Mouse (Mus musculus) right cerebral cortex, postnatal 25 days (tissue): ENCODE measurements at regions not wholly inside any gene's neighbourhood (a gene's known extent, or its start where the extent isn't known, plus 50 kb on each side); places are given as distances from the start of the nearest gene placed in this dataset.
"Not testable (repeated sequence)": the region's sequence is repeated elsewhere in the genome, so short reads cannot be mapped to it uniquely, and the experiment has no call there.

ENCODE experiments used
- DNase-seq: peaks from one replicate; pipeline ENCODE4 v3.0.0; 2022

DNA sequence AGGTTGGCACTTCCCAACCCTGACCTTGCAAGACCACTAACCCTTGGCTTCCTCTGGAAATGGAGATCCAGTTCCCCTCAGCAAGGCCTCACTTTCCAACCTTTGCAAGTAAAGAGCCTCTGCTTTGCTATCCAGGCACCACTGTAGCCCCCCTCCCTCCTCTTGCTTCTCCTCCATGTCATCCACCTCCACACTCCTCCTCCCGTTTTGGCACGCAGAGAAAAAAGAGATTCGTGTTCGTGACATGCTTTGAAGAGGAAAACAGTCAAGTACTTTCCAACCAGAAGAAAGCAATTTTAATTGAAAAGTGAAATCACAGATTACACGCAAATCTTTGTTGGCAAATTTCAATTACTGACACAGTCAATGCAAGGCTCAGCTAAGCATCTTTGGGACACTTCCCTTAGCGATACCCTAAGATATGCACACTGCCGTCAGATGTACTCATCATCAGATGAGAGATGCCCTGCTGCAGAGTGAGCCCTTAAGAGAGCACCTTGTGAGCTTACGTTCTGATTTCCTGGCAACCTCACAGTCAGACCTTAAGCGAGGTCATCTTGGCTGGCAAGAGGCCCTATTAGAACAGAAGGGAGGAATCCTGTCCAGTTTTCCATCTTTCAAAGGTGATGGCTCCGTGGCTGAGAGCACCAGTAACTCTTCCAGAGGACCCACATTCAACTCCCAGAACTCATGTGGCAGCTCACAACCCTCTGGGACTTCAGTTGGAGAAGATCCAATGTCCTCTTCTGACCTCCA is 208.5 kb upstream of the Zfp703 start:
- DNase-seq, result no peak

- DNase-seq, result no peak
These were observed 206.7 kb upstream of the Zfp703 start for GRCm38 (mm10) chr8:26770424-26770886.

- no peak for DNase-seq
These were observed 198.1 kb upstream of the Zfp703 start for GRCm38 (mm10) chr8:26778917-26779537.

DNA sequence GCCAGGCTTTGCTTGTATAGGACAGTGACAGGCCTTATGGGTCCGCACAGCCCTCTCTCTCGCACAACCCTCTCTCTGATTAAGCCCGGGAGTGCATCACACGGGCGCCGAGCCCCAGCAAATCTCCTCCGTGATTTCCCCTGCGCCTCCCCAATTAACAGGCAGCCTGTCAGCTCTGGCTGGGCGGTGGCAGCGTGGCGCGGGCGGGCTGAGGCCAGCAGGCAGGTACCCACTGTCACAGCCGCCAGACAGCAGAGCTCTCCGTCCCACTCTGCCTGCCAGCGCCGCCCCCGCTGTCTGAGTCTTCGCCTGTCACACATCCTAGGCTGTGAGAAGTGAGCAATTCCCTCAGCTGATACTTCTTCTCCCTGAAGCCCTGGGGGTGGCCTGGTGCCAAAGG is 196.6 kb upstream of the Zfp703 start:
- peak; percentile 79 for DNase-seq

DNA sequence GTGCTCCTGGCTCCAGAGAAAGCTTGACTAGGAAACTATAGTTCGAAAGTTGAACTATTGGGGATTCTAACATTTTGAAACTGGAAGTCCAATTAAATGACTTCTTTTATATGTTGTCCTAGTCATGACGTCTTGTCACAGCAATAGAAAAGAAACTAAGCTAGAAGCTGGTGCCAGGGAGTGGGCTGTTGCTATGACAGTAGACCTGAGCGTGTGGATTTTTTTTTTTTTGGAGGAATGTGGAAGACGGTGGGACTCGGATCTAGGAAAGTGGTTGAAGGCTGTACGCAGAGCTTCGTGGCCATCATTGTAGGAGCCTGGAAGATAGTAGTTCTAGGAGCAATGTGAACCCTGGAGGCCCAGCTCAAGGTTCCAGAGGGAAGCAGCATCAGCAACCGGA is 194.2 kb upstream of the Zfp703 start:
- DNase-seq, result not testable (repeated sequence)

- DNase-seq, result no peak
These were observed 192.7 kb upstream of the Zfp703 start for GRCm38 (mm10) chr8:26784381-26784780.

DNA sequence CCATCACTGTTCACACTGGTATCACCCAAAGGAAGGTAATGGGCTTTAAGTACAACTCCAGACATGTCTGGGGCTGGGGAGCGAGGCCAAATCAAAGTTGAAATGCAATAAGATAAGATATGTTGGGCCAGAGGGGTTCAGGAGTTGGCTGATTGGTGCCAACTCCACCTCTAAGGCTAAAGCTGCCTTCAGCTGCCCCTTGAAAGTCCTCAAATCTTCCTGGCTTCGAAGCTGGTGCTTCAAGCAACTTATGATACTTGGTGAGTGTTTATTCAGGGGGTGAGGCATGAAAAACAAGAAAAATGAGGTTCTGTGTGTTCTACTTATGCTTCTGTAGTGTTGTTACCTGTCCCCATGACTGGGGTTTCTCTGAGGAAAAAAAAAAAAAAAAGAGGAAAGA is 185.3 kb upstream of the Zfp703 start:
- DNase-seq, result no peak

DNA sequence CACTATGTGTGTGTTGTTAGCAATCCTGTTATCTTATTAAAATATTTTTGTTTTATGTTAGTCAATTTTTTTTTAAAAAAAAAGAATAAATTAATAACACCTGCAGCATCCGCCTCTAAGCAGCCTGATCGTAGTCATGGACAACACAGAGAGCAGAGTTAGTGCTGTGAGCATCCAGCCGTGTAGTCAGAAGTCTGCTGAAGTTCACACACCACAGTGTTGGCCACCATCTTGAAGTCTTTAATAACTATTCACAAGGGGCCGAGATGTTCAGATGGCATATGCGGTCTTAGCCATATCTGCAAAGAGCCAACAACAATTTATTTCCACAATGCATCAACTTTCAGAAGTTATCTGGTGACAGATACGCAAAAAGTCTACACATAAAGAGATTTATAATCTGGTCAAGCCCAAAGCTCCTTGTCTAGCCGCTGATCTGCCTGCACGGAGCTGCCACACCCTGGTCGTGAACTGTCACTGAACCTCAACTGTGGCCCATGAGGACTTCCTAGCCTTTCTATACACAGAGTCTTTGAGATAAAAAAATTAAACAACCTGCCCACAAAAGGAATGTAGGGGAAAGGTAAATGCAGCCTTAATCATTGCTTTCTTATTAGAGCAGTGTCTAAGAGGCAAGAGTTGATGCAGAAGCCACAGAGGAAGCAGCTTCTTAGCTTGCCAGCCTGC is 183.4 kb upstream of the Zfp703 start:
- no peak for DNase-seq

GRCm38 (mm10) chr8:26794411-26794810 is 182.7 kb upstream of the Zfp703 start:
- DNase-seq, result no peak

GRCm38 (mm10) chr8:26795616-26796015 is 181.5 kb upstream of the Zfp703 start:
- no peak for DNase-seq

DNA sequence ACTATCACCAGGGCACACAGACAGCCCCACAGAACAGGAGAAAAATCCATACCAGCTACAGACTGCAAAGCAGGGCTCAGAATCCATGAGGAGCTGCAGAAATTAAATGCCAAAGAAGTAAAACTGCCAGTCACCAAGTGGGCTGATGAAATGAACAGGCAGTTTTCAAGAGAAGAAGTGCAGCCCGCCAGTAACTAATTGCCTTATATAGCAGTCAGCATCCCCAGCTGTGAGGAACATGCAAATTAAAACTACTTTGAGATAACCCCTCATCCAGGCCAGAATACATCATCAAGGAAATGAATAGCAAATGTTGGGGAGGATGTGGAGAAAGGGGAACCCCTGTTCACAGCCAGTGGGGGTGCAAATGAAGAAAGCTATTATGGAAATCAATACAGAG is 177.3 kb upstream of the Zfp703 start:
- DNase-seq, result no peak

- DNase-seq, result no peak
These were observed 173.0 kb upstream of the Zfp703 start for GRCm38 (mm10) chr8:26804089-26804488.

DNA sequence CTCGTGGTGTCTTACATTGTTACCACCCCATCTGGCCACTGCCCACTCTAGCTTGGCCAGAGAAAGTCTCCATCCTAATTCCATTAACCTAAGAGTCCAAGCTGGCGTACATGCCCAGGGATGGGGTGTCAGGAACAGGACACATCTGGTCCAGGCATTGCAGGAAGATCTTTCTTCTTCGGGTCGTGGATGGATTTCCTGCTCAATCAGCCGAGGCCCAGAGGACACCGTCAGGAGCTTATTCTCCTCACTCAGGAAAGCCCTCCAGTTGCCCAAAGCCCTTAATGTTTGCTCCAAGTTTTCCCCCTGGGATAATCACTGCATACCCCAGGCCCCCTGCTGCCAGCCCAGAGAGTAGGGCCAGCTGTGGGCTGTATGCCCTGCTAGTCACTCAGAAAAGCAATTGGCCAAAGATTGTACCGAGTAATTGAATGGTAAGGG is 172.2 kb upstream of the Zfp703 start:
- no peak for DNase-seq

DNA sequence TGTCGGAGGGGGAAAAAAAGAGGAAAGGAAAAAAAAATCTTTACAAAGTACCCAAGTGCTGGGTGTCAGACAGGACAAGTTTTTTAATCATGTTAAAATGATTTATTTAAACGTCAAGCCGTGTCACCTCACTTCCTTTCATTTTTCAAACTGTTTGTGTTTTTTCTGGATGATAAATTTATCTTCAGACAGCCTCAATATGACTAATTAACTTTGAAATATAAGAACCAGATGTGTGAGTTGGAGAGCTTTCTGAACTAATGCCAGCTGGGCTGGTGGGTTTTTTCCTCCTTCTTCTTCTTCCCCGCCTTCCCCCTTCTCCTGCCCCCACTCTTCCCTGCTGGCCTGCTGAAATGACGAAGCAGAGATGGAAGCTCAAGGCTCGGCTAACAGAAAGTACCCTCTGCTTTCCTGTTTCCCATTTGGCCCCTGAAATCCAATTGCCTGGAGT is 171.7 kb upstream of the Zfp703 start:
- DNase-seq, result no peak

DNA sequence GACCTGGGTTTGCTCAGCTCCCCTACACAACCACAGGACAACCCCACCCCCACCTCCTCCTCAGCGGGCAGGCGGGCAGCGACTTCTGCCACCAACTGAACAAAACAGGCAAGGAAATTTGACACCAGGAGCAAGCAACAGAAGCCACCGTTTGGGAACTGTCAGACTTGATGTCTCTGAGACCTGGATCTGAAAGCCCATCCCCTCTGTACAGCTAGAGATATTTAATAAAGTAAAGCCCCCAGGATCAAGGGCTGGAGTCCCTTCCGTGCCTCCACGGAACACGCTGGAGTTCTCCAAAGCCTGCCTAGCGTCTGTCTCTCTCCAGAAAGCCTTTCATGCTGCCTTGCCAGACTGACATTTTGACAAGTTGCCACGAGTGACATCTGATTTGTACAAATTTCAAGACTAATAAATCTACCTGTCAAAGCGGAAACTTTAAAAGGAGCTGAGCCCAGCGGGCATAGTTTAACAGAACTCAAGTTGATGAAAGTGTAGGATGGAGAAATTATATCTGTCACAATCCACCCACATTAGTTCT is 168.9 kb upstream of the Zfp703 start:
- no peak for DNase-seq

DNA sequence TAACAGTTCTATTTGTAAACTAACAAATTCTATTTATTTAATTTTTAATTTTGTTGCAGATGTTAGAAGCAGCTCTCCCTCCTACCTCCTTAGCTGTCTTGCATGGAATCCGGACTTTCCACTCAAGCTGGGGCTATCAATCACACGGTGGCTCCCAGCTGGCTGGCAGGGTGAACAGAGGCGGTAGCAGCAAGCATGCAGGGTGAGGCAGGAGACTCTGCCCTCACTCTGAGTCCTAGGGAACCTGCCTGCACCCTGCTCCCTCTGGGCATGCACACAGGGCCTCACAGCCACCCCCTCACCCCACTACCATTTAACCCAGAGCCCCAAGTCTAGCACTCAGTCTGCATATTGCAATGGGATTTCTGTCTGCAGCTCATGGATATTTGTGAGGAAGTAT is 168.4 kb upstream of the Zfp703 start:
- DNase-seq, result no peak

DNA sequence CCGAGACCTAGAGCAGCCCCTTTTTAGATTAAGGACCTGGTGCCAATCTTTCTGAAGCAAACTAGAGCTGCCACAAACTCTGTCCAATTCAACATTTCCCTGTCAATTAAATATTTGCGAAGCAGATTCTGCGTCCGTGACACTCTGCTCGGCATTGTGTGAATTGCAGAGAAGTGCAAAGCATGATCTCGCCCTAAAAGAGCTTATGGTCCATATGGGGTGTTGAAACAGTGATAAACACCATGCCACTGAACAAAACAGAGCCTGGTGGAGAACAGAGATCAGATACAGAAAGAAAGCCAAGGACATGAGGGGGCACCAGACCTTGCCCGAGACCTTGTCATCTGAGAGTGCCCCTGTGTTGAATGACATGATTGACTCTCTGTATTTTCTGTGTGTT is 167.2 kb upstream of the Zfp703 start:
- DNase-seq, result no peak

- DNase-seq, result no peak
These were observed 165.4 kb upstream of the Zfp703 start for GRCm38 (mm10) chr8:26811533-26812236.

- no peak for DNase-seq
These were observed 163.8 kb upstream of the Zfp703 start for GRCm38 (mm10) chr8:26813198-26813815.

DNA sequence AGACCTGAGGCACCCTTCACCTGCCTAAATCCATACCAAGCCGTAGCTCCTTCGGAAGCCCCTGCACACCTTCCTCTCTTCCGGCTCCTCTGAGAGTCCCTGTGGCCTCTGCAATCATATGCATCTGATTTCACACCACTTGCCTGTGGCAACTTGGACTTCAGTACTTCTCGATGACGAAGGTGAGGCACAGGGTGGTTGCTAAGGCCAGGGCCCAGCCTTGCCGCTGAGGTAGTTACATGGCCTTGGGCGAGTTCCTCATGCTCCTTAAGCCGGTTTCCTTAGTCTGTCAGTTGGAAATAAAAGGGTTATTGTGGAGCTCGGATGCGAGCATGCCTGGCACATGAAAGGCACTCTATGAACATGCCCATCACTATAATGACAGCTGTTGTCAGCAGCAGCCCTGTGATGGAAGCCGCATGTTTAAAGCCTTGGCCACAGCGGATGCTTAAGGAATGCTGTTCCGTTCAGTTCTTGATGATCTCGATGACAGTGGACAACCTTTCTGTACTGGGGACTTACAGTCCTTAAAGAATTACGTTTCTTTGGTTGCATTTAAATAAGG is 162.0 kb upstream of the Zfp703 start:
- no peak for DNase-seq

DNA sequence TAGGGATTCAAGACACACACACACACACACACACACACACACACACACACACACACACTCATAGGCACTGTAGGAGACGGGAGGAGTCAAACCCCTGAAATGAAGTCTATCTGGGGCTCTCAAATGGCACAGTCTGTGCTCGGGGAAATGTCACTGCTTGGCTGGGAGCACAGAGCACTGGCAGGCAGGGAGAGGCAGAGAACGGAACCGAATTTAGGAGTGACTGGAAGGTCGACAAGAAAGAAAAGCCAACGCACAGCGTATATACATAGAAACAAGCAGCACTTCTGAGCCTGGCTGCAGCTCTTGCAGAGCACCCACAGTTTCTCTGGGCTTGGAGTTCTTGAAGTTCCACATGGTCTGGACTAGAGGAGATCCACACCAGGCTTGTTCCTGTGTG is 160.1 kb upstream of the Zfp703 start:
- DNase-seq, result peak; percentile 49
